Mouse (Mus musculus) lung, embryonic 16.5 days (tissue): ENCODE measurements at regions not wholly inside any gene's neighbourhood (a gene's known extent, or its start where the extent isn't known, plus 50 kb on each side); places are given as distances from the start of the nearest gene placed in this dataset.
"Not testable (repeated sequence)": the region's sequence is repeated elsewhere in the genome, so short reads cannot be mapped to it uniquely, and the experiment has no call there.

Source experiments
- ATAC-seq: fragments of 200-750 bp; cut with Nextera tagmentation; 2 replicates; pipeline ENCODE4 v1.8.0; 2017; ENCODE audit warnings: low read depth, mild to moderate bottlenecking, moderate library complexity
- H3K27ac ChIP-seq: fragments of 300-500 bp; sonication (generic); 2 replicates; pipeline ENCODE4 v1.5.1; 2014; ENCODE audit warnings: mild to moderate bottlenecking, control low read depth, low read length
- H3K27me3 ChIP-seq: fragments of 300-500 bp; sonication (generic); 2 replicates; pipeline ENCODE4 v1.6.1; 2014; ENCODE audit warnings: low read depth, low read length, mixed read lengths; ENCODE audit not compliant: control insufficient read depth, insufficient read depth
- H3K36me3 ChIP-seq: fragments of 300-500 bp; sonication (generic); 2 replicates; pipeline ENCODE4 v1.6.1; 2014; ENCODE audit warnings: low read length; ENCODE audit not compliant: control insufficient read depth, insufficient read depth
- H3K4me1 ChIP-seq: fragments of 300-500 bp; sonication (generic); replicated peaks from 2 replicates; pipeline ENCODE4 v1.6.1; 2014; ENCODE audit warnings: low read length, mixed read lengths; ENCODE audit not compliant: control insufficient read depth, insufficient read depth
- H3K4me2 ChIP-seq: fragments of 300-500 bp; sonication (generic); 2 replicates; pipeline ENCODE4 v1.6.1; 2014; ENCODE audit warnings: low read depth, low read length, control low read depth
- H3K4me3 ChIP-seq: fragments of 300-500 bp; sonication (generic); 2 replicates; pipeline ENCODE4 v1.5.1; 2014; ENCODE audit warnings: mild to moderate bottlenecking, low read length, control low read depth
- H3K9ac ChIP-seq: fragments of 300-500 bp; sonication (generic); 2 replicates; pipeline ENCODE4 v1.6.1; 2014; ENCODE audit warnings: low read length, control low read depth
- H3K9me3 ChIP-seq: fragments of 300-500 bp; sonication (generic); 2 replicates; pipeline ENCODE4 v1.6.1; 2016; ENCODE audit warnings: low read length; ENCODE audit not compliant: control insufficient read depth
- WGBS: fragments of 180-500 bp; shearing (Covaris S2); extraction: QIAGEN DNeasy Blood & Tissue Kit; methylation state at CpG from one replicate; pipeline ENCODE4 v1.1.7; 2014; 5-methylcytosine and 5-hydroxymethylcytosine counted together

- not testable (repeated sequence) for H3K9ac ChIP-seq, H3K9me3 ChIP-seq, H3K4me2 ChIP-seq, H3K27ac ChIP-seq, H3K4me3 ChIP-seq, H3K27me3 ChIP-seq, H3K36me3 ChIP-seq, H3K4me1 ChIP-seq, ATAC-seq
- WGBS = 63% methylated on average over 1 of the region's 1 CpGs
These were observed 205.3 kb upstream of the Olfr1507 start for GRCm38 (mm10) chr14:52700851-52701250.

- not testable (repeated sequence) for H3K36me3 ChIP-seq, H3K27me3 ChIP-seq, H3K9ac ChIP-seq, H3K27ac ChIP-seq, H3K4me1 ChIP-seq, H3K4me2 ChIP-seq, ATAC-seq, H3K4me3 ChIP-seq, H3K9me3 ChIP-seq
- WGBS = no CpG with 5 or more reads among the region's 1 CpGs
These were observed 188.1 kb upstream of the Olfr1507 start for GRCm38 (mm10) chr14:52683636-52684035.

- Histone ChIP-seq H3K27me3 (no peaks in the 10 kb centered on the region), H3K4me1 (no peaks in the 10 kb centered on the region), H3K27ac (no peak overlapping the region), H3K36me3 (no peaks in the 10 kb centered on the region), H3K4me2 (no peak overlapping the region), H3K9me3 (no peaks in the 10 kb centered on the region), H3K9ac (no peak overlapping the region), H3K4me3 (no peak overlapping the region)
- no peak for ATAC-seq
- WGBS = 57% methylated on average over 6 of the region's 6 CpGs
These were observed 158.8 kb upstream of the Olfr1507 start for GRCm38 (mm10) chr14:52654355-52654754.

GRCm38 (mm10) chr14:52638179-52638578 lies 142.6 kb upstream of the Olfr1507 start:
- Histone ChIP-seq H3K4me2 (no peak overlapping the region), H3K36me3 (no peaks in the 10 kb centered on the region), H3K9me3 (no peaks in the 10 kb centered on the region), H3K4me3 (no peak overlapping the region), H3K4me1 (no peaks in the 10 kb centered on the region), H3K27ac (no peak overlapping the region), H3K9ac (no peak overlapping the region), H3K27me3 (no peaks in the 10 kb centered on the region)
- no peak for ATAC-seq
- 59% methylated on average over 2 of the region's 2 CpGs for WGBS

DNA sequence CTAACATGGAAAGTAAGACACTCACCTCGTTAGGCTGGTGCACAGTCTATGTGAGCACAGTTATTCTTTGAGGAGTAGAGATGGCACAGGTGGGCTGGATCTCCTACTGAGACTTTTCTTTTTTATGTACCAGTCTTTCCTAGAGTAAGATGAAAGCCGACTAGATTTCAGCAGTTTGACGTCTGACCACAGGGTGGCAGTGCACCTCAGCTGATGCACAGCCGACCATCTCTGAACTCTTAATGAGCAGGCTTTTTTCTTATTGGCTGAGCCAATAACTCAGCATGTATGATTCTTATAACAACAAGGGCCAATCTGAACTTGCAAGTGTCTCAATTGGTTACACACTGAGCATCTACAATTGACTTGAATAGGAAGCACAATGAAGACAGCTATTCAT lies 126.6 kb upstream of the Olfr1507 start:
- H3K4me2 ChIP-seq = no peak overlapping the region
- ATAC-seq = no peak
- H3K4me3 ChIP-seq = no peak overlapping the region
- 33% methylated on average over 4 of the region's 4 CpGs for WGBS
- H3K9ac ChIP-seq = no peak overlapping the region
- no peaks in the 10 kb centered on the region for H3K4me1 ChIP-seq
- no peak overlapping the region for H3K27ac ChIP-seq
- no peaks in the 10 kb centered on the region; the same call in 1 of the 2 replicates for H3K9me3 ChIP-seq
- H3K27me3 ChIP-seq = no peaks in the 10 kb centered on the region
- H3K36me3 ChIP-seq = no peaks in the 10 kb centered on the region

GRCm38 (mm10) chr14:52580319-52580718 lies 84.8 kb upstream of the Olfr1507 start:
- no peak for ATAC-seq
- no peaks in the 10 kb centered on the region for H3K27me3 ChIP-seq
- WGBS = 32% methylated on average over 3 of the region's 3 CpGs
- no peaks in the 10 kb centered on the region for H3K9me3 ChIP-seq
- no peaks in the 10 kb centered on the region for H3K36me3 ChIP-seq
- H3K4me2 ChIP-seq = no peak overlapping the region
- no peaks in the 10 kb centered on the region for H3K4me1 ChIP-seq
- H3K4me3 ChIP-seq = no peak overlapping the region
- no peak overlapping the region for H3K9ac ChIP-seq
- H3K27ac ChIP-seq = no peak overlapping the region

GRCm38 (mm10) chr14:52566920-52567319 lies 71.4 kb upstream of the Olfr1507 start:
- H3K4me2 ChIP-seq = no peak overlapping the region
- H3K9me3 ChIP-seq = no peaks in the 10 kb centered on the region
- ATAC-seq = no peak
- 85% methylated on average over 5 of the region's 5 CpGs for WGBS
- no peaks in the 10 kb centered on the region for H3K27me3 ChIP-seq
- no peak overlapping the region for H3K27ac ChIP-seq
- no peaks in the 10 kb centered on the region for H3K36me3 ChIP-seq
- H3K4me3 ChIP-seq = no peak overlapping the region
- H3K4me1 ChIP-seq = no peaks in the 10 kb centered on the region
- no peak overlapping the region for H3K9ac ChIP-seq

- Histone ChIP-seq H3K4me3 (no peak overlapping the region), H3K4me2 (no peak overlapping the region), H3K27me3 (no peaks in the 10 kb centered on the region), H3K27ac (no peak overlapping the region), H3K36me3 (no peaks in the 10 kb centered on the region), H3K9me3 (no peaks in the 10 kb centered on the region), H3K4me1 (no peaks in the 10 kb centered on the region), H3K9ac (no peak overlapping the region)
- no peak for ATAC-seq
- WGBS = 56% methylated on average over 4 of the region's 4 CpGs
These were observed 70.1 kb upstream of the Olfr1507 start for GRCm38 (mm10) chr14:52565606-52566005.

GRCm38 (mm10) chr14:52556340-52556739 lies 60.8 kb upstream of the Olfr1507 start:
- WGBS = 89% methylated on average over 13 of the region's 13 CpGs
- H3K27ac ChIP-seq, H3K9me3 ChIP-seq, H3K27me3 ChIP-seq, H3K36me3 ChIP-seq, H3K9ac ChIP-seq, H3K4me1 ChIP-seq, ATAC-seq, H3K4me2 ChIP-seq, H3K4me3 ChIP-seq: not testable (repeated sequence)

DNA sequence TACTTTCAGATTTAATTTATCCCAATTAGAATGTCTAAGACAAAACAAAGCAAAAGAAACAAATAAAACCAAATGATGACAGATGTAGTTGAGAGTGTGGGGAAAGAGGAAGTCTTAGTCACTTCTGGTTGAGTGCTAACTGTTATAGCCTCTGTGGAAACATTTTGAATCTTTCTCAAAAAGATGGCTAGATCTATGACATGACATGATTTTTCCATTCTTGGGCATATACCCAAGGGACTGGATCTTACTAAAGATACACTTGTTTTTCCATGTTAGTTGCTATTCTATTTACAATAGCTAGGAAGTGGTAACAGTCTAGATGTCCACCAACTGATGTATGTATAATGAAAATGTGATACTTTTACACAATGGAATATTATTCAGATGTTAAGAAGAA lies 57.9 kb upstream of the Olfr1507 start:
- H3K4me1 ChIP-seq = no peaks in the 10 kb centered on the region
- no peak overlapping the region for H3K9ac ChIP-seq
- no peak overlapping the region for H3K4me3 ChIP-seq
- H3K36me3 ChIP-seq = no peaks in the 10 kb centered on the region
- H3K9me3 ChIP-seq = no peaks in the 10 kb centered on the region
- H3K27me3 ChIP-seq = no peaks in the 10 kb centered on the region
- H3K4me2 ChIP-seq = no peak overlapping the region
- no peak for ATAC-seq
- H3K27ac ChIP-seq = no peak overlapping the region
